Mouse (Mus musculus) forebrain, embryonic 16.5 days (tissue): ENCODE measurements at regions not wholly inside any gene's neighbourhood (a gene's known extent, or its start where the extent isn't known, plus 50 kb on each side); places are given as distances from the start of the nearest gene placed in this dataset.

ENCODE experiments used
- ATAC-seq: fragments of 200-750 bp; cut with Nextera tagmentation; 2 replicates; pipeline ENCODE4 v1.8.0; 2017; ENCODE audit warnings: mild to moderate bottlenecking, moderate library complexity
- H3K27ac ChIP-seq: fragments of 300-500 bp; sonication (generic); 2 replicates; pipeline ENCODE4 v1.5.1; 2014; ENCODE audit warnings: low read length, control low read depth
- H3K27me3 ChIP-seq: fragments of 300-500 bp; sonication (generic); replicated peaks from 2 replicates; pipeline ENCODE4 v1.6.1; 2014; ENCODE audit warnings: low read length; ENCODE audit not compliant: control insufficient read depth, insufficient read depth
- H3K36me3 ChIP-seq: fragments of 300-500 bp; sonication (generic); 2 replicates; pipeline ENCODE4 v1.6.1; 2014; ENCODE audit not compliant: control insufficient read depth, insufficient read depth
- H3K4me1 ChIP-seq: fragments of 300-500 bp; sonication (generic); replicated peaks from 2 replicates; pipeline ENCODE4 v1.6.1; 2014; ENCODE audit warnings: low read length; ENCODE audit not compliant: control insufficient read depth, insufficient read depth
- H3K4me2 ChIP-seq: fragments of 300-500 bp; sonication (generic); 2 replicates; pipeline ENCODE4 v1.6.1; 2014; ENCODE audit warnings: mild to moderate bottlenecking, low read length, control low read depth
- H3K4me3 ChIP-seq: fragments of 300-500 bp; sonication (generic); replicated peaks from 2 replicates; pipeline ENCODE4 v1.5.1; 2014; ENCODE audit warnings: mild to moderate bottlenecking, low read length, control low read depth
- H3K9ac ChIP-seq: fragments of 300-500 bp; sonication (generic); replicated peaks from 2 replicates; pipeline ENCODE4 v1.6.1; 2014; ENCODE audit warnings: low read depth, low read length, control low read depth
- H3K9me3 ChIP-seq: fragments of 300-500 bp; sonication (generic); 2 replicates; pipeline ENCODE4 v1.6.1; 2016; ENCODE audit warnings: low read length; ENCODE audit not compliant: control insufficient read depth
- WGBS: fragments of 180-500 bp; shearing (Covaris S2); extraction: QIAGEN DNeasy Blood & Tissue Kit; methylation state at CpG from one replicate; pipeline ENCODE4 v1.1.7; 2014; 5-methylcytosine and 5-hydroxymethylcytosine counted together

GRCm38 (mm10) chr13:5803540-5804380 lies 57.5 kb upstream of the Klf6 start:
- Histone ChIP-seq H3K27me3 (no peaks in the 10 kb centered on the region), H3K27ac (no peak overlapping the region), H3K4me1 (no peaks in the 10 kb centered on the region), H3K9ac (no peak overlapping the region), H3K9me3 (no peaks in the 10 kb centered on the region), H3K4me2 (no peak overlapping the region), H3K36me3 (no peaks in the 10 kb centered on the region), H3K4me3 (no peak overlapping the region)
- 6% methylated on average over 6 of the region's 6 CpGs for WGBS
- peak; percentile 73 for ATAC-seq

- no peaks in the 10 kb centered on the region for H3K27me3 ChIP-seq
- no peak for ATAC-seq
- H3K27ac ChIP-seq, result no peak overlapping the region
- 17% methylated on average over 7 of the region's 7 CpGs for WGBS
- no peak overlapping the region for H3K4me3 ChIP-seq
- no peak overlapping the region for H3K9ac ChIP-seq
- H3K4me2 ChIP-seq, result no peak overlapping the region
- no peaks in the 10 kb centered on the region for H3K36me3 ChIP-seq
- no peaks in the 10 kb centered on the region for H3K4me1 ChIP-seq
- H3K9me3 ChIP-seq, result no peaks in the 10 kb centered on the region
These were observed 56.8 kb upstream of the Klf6 start for GRCm38 (mm10) chr13:5804381-5804941.

- Histone ChIP-seq H3K4me1 (no peaks in the 10 kb centered on the region), H3K4me2 (no peak overlapping the region), H3K9me3 (no peaks in the 10 kb centered on the region), H3K4me3 (no peak overlapping the region), H3K36me3 (no peaks in the 10 kb centered on the region), H3K9ac (no peak overlapping the region), H3K27ac (no peak overlapping the region), H3K27me3 (no peaks in the 10 kb centered on the region)
- WGBS, result 82% methylated on average over 2 of the region's 2 CpGs
- no peak for ATAC-seq
These were observed 52.9 kb upstream of the Klf6 start for GRCm38 (mm10) chr13:5808380-5808779.
